Mouse (Mus musculus): ENCODE results near the gene Zfpm1. TPM values are rescaled to one million over a fixed set of nuclear protein-coding genes. Genes with fewer than 3 reads are reported as not detected.

Gene Zfpm1
- polyA plus RNA-seq, 1 experiment, result 32.1 TPM

GRCm38 (mm10) chr8:122270555-122270954, 11.4 kb upstream of the Zfpm1 start:
- TF ChIP-seq CTCF (IDR thresholded peaks at IDR 0.05; ENCODE audit: extremely low read depth, insufficient read depth, low read length), result no peak
- no peak for TF ChIP-seq POLR2A (IDR thresholded peaks at IDR 0.05; ENCODE audit: extremely low read depth, insufficient read depth, low read length)
- H3K27ac ChIP-seq (ENCODE audit: insufficient read depth, low read length), result no peak overlapping the region
- no peaks in the 10 kb centered on the region; the same call in 1 of the 2 replicates for H3K4me1 ChIP-seq (ENCODE audit: control insufficient read depth, insufficient read depth, low read length)
- H3K4me3 ChIP-seq (ENCODE audit: insufficient read depth, low read length), result no peak overlapping the region

- TF ChIP-seq POLR2A (IDR thresholded peaks at IDR 0.05; ENCODE audit: extremely low read depth, insufficient read depth, low read length), result no peak
- peak; percentile 96 for TF ChIP-seq CTCF (IDR thresholded peaks at IDR 0.05; ENCODE audit: extremely low read depth, insufficient read depth, low read length)
- Histone ChIP-seq H3K4me3 (ENCODE audit: insufficient read depth, low read length) (no peak overlapping the region), H3K27ac (ENCODE audit: insufficient read depth, low read length) (no peak overlapping the region), H3K4me1 (ENCODE audit: control insufficient read depth, insufficient read depth, low read length) (no peaks in the 10 kb centered on the region; the same call in 1 of the 2 replicates)
These were observed 8.8 kb upstream of the Zfpm1 start for GRCm38 (mm10) chr8:122273152-122273551.

DNA sequence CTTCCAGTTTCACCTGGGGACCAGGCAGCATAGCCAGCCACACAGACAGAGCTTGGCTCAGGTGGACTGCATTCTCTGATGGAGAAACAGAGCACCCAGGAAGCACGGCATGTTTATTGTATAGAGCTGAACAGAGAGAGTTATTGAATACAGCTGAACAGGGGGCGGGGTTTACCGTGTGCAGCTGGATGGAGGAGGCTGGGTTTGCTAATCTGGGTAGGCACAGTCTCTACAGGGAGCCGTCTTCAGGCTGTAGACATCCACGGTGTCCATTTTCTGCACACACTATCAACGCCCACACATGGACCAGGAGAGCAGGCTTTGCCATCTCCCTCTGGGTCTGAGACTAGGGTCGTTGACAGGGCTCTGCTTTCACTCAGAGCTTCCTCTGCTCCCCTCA, 8.1 kb upstream of the Zfpm1 start:
- no peak overlapping the region for H3K27ac ChIP-seq (ENCODE audit: insufficient read depth, low read length)
- no peak overlapping the region for H3K4me3 ChIP-seq (ENCODE audit: insufficient read depth, low read length)
- H3K4me1 ChIP-seq (ENCODE audit: control insufficient read depth, insufficient read depth, low read length), result no peaks in the 10 kb centered on the region; the same call in 1 of the 2 replicates
- TF ChIP-seq CTCF (IDR thresholded peaks at IDR 0.05; ENCODE audit: extremely low read depth, insufficient read depth, low read length) (no peak), POLR2A (IDR thresholded peaks at IDR 0.05; ENCODE audit: extremely low read depth, insufficient read depth, low read length) (no peak)

- TF ChIP-seq POLR2A (IDR thresholded peaks at IDR 0.05; ENCODE audit: extremely low read depth, insufficient read depth, low read length) (no peak), CTCF (IDR thresholded peaks at IDR 0.05; ENCODE audit: extremely low read depth, insufficient read depth, low read length) (no peak)
- Histone ChIP-seq H3K4me3 (ENCODE audit: insufficient read depth, low read length) (no peak overlapping the region), H3K4me1 (ENCODE audit: control insufficient read depth, insufficient read depth, low read length) (no peaks in the 10 kb centered on the region), H3K27ac (ENCODE audit: insufficient read depth, low read length) (no peak overlapping the region)
These were observed 7.1 kb upstream of the Zfpm1 start for GRCm38 (mm10) chr8:122274651-122275391.

DNA sequence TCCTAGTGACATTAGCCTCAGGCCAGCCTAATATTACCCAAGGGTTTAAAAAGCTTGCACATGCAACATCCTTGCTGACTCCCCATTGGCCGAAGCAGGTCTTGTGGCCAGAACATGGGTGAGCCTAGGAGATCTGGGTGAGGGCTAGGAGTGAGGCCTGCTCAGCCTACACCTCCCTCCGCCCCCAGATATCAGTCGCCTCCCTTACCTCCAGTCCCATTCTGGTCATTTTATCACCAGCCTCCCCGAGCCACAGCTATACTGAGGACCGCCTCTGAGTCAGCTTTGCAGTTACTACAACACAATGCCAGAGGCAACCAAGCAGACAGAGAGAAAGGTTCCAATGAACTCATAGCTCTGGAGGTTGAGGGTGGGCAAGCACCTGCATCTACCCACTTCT, 5.6 kb upstream of the Zfpm1 start:
- no peak for TF ChIP-seq POLR2A (IDR thresholded peaks at IDR 0.05; ENCODE audit: extremely low read depth, insufficient read depth, low read length)
- no peak for TF ChIP-seq CTCF (IDR thresholded peaks at IDR 0.05; ENCODE audit: extremely low read depth, insufficient read depth, low read length)
- H3K4me3 ChIP-seq (ENCODE audit: insufficient read depth, low read length), result no peak overlapping the region
- no peak overlapping the region for H3K27ac ChIP-seq (ENCODE audit: insufficient read depth, low read length)
- no peaks in the 10 kb centered on the region for H3K4me1 ChIP-seq (ENCODE audit: control insufficient read depth, insufficient read depth, low read length)

DNA sequence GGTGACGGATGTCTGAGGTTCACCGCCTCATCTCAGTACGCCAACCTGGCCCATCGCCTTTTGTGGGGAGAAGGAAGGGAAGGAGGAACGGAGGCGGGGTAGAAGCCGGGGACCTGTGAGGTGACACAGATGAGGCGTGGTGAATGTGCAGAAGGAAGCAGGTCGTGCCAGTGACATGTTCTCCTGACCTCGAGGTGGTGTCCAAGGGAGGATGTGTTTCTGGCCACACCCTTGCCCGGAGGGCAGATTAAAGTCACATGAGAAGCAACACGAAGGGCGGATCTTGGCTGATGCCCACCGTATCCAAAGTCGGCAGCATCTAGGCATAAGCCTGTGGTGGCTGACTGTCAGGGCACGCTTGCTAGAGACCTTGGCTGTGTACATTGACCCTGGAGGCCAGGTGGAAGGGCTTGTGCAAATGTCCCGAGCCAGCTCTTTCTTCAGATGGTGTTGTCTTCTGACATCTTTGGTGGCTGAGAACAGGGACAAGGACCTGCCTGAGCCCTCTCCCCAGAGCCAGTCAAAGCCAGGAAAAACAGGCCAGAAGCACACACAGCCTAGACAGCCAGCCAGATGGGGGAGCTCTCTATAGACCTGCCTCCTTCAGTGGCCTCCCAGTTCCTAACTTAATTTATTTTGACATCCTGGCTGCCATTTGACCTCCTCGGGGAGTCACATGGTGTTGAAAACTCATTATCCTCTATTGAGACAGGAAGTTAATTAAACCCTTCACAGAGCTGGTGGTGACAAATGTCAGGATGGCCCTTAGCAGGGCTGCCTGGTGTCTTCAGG, 4.5 kb upstream of the Zfpm1 start:
- H3K27ac ChIP-seq (ENCODE audit: insufficient read depth, low read length), result no peak overlapping the region
- no peak for TF ChIP-seq POLR2A (IDR thresholded peaks at IDR 0.05; ENCODE audit: extremely low read depth, insufficient read depth, low read length)
- no peak for TF ChIP-seq CTCF (IDR thresholded peaks at IDR 0.05; ENCODE audit: extremely low read depth, insufficient read depth, low read length)
- no peaks in the 10 kb centered on the region for H3K4me1 ChIP-seq (ENCODE audit: control insufficient read depth, insufficient read depth, low read length)
- no peak overlapping the region for H3K4me3 ChIP-seq (ENCODE audit: insufficient read depth, low read length)

DNA sequence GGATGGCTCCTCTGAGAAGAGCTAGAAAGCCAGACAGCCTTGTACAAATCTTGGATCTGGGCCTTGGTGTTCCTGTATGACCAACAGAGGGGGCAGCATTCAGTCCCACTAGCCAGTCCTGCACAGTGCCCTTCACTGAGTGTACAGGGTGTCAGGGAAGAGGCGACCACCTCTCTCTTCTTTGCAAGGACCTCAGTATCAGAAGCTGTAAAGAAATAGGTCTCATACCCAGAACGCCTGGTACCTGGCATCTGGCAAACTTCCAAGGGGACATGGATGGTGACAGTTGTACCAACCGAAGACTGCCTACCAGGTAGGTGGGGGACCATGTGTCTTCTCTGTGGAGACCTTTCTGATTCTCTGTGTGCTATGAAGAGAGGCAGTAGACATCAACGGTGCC, 1.8 kb upstream of the Zfpm1 start:
- TF ChIP-seq CTCF (IDR thresholded peaks at IDR 0.05; ENCODE audit: extremely low read depth, insufficient read depth, low read length) (no peak), POLR2A (IDR thresholded peaks at IDR 0.05; ENCODE audit: extremely low read depth, insufficient read depth, low read length) (no peak)
- H3K4me3 ChIP-seq (ENCODE audit: insufficient read depth, low read length), result no peak overlapping the region
- no peaks in the 10 kb centered on the region for H3K4me1 ChIP-seq (ENCODE audit: control insufficient read depth, insufficient read depth, low read length)
- H3K27ac ChIP-seq (ENCODE audit: insufficient read depth, low read length), result no peak overlapping the region

DNA sequence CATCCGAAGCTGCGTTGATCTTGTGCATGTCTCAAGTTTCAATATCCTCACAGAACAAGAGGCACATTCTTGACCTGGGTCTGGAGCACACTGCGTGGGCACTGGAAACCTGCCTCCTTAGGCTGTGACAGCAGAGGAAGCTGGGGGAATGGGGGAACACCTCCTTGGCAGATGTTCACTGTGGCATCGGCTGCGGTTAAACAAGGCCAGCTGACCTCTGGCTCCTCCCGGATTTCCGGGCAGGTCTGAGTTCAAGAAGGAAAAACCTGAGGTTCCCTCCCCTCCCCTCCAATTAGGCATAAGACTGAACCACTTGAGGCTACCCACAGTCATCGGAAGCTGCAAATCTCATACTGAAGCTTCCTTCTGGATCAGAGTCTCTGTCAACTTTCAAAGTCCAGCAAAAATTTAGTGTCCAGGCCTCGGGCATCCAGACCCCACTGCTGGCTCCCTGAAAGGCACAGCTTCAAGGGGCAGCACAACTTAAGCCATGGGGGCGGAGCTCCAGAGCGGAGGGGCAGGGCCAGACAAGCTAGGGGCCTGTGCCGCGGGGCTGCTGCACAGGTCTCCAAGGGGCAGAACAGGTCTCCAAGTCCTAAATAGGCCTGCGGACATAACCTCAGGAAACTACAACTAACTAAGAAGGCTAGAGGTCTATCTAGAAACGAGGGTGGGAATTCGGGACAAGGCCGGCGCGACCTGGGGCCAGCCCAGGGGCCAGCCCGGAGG, 1.2 kb upstream of the Zfpm1 start:
- no peak overlapping the region; the same call in 1 of the 2 replicates for H3K4me3 ChIP-seq (ENCODE audit: insufficient read depth, low read length)
- TF ChIP-seq CTCF (IDR thresholded peaks at IDR 0.05; ENCODE audit: extremely low read depth, insufficient read depth, low read length) (no peak), POLR2A (IDR thresholded peaks at IDR 0.05; ENCODE audit: extremely low read depth, insufficient read depth, low read length) (no peak)

GRCm38 (mm10) chr8:122281317-122282034, 465 bp upstream of the Zfpm1 start:
- TF ChIP-seq POLR2A (IDR thresholded peaks at IDR 0.05; ENCODE audit: extremely low read depth, insufficient read depth, low read length) (peak; percentile 50; the same call in 1 of the 2 replicates), CTCF (IDR thresholded peaks at IDR 0.05; ENCODE audit: extremely low read depth, insufficient read depth, low read length) (no peak)
- Histone ChIP-seq H3K4me3 (ENCODE audit: insufficient read depth, low read length) (peak overlapping the region; percentile 47), H3K27ac (ENCODE audit: insufficient read depth, low read length) (no peak overlapping the region), H3K4me1 (ENCODE audit: control insufficient read depth, insufficient read depth, low read length) (no peaks in the 10 kb centered on the region)

More for the DNA sequence above, 1.2 kb upstream of the Zfpm1 start:
- H3K4me1 ChIP-seq (ENCODE audit: control insufficient read depth, insufficient read depth, low read length), result no peaks in the 10 kb centered on the region
- H3K27ac ChIP-seq (ENCODE audit: insufficient read depth, low read length), result no peak overlapping the region

Measured in cortical plate, adult 2 months (tissue).